ENCODE assay signal across 8 mouse cellular contexts in genomic region chr17:49562701-49563415, GRCm38 (mm10). TPM values are rescaled to one million over a fixed set of nuclear protein-coding genes. Genes with fewer than 3 reads are reported as not detected.
A peak's percentile ranks its signal among the peaks of the same experiment; 100 is the strongest.
DNase-seq lines count a peak whose midpoint lies in the region; ATAC-seq and TF ChIP-seq lines count a peak whose summit lies in the region.

No protein-coding gene starts in this region.

- WGBS in lung, embryonic 15.5 days: 7% methylated on average over 5 of the region's 5 CpGs
- WGBS in lung, postnatal 0 days: 17% methylated on average over 5 of the region's 5 CpGs

- peak; percentile 63 for DNase-seq in cerebellum, adult 9-10 months
- no peak for DNase-seq in cerebellum, adult 11 months
- DNase-seq in lung, postnatal 25 days (ENCODE audit: low spot score): no peak
- DNase-seq in lung, postnatal 0 days (ENCODE audit: low spot score): no peak
- no peak for DNase-seq in c-Kit-positive CD71-positive TER-119-positive erythroid progenitor cells, embryonic 14.5 days (ENCODE audit: low spot score)
- no peak for DNase-seq in T-cell, adult 2 months (ENCODE audit: low spot score)
- DNase-seq in urinary bladder, adult 2 months (ENCODE audit: low spot score): no peak

- peaks cover 41% of the 10 kb centered on the region for H3K4me1 ChIP-seq in lung, embryonic 15.5 days
- H3K4me1 ChIP-seq in lung, postnatal 0 days (ENCODE audit: insufficient read depth, low read depth, low read length): no peaks in the 10 kb centered on the region

- peak overlapping the region; percentile 81 for H3K27ac ChIP-seq in lung, embryonic 15.5 days
- peak overlapping the region; percentile 79 for H3K27ac ChIP-seq in lung, postnatal 0 days (ENCODE audit: low read length)

- H3K9me3 ChIP-seq in lung, embryonic 15.5 days: no peaks in the 10 kb centered on the region
- H3K9me3 ChIP-seq in lung, postnatal 0 days (ENCODE audit: low read length): no peaks in the 10 kb centered on the region

- peak overlapping the region; percentile 57 for H3K9ac ChIP-seq in lung, embryonic 15.5 days
- H3K9ac ChIP-seq in lung, postnatal 0 days (replicated peaks; ENCODE audit: low read depth): peak overlapping the region; percentile 1

- H3K36me3 ChIP-seq in lung, embryonic 15.5 days: no peaks in the 10 kb centered on the region
- no peaks in the 10 kb centered on the region for H3K36me3 ChIP-seq in lung, postnatal 0 days (ENCODE audit: insufficient read depth, low read length)

- ATAC-seq in lung, embryonic 15.5 days (ENCODE audit: borderline replicate concordance, extremely low read depth, low FRiP score, low TSS enrichment): peak; percentile 36; the same call in 1 of the 2 replicates
- 0 out of 2 replicates have a peak, but pooled peaks have one; percentile 8 for ATAC-seq in lung, postnatal 0 days

- no peak for TF ChIP-seq EP300 in lung, postnatal 0 days (IDR thresholded peaks at IDR 0.05)

- H3K4me3 ChIP-seq in lung, embryonic 15.5 days: peak overlapping the region; percentile 52
- peak overlapping the region; percentile 45 for H3K4me3 ChIP-seq in lung, postnatal 0 days (ENCODE audit: low read depth, low read length)

- TF ChIP-seq CTCF in lung, postnatal 0 days (IDR thresholded peaks at IDR 0.05): no peak

- peak overlapping the region; percentile 67 for H3K4me2 ChIP-seq in lung, embryonic 15.5 days
- peak overlapping the region; percentile 58 for H3K4me2 ChIP-seq in lung, postnatal 0 days (replicated peaks; ENCODE audit: low read depth, low read length)

- no peaks in the 10 kb centered on the region for H3K27me3 ChIP-seq in lung, embryonic 15.5 days
- H3K27me3 ChIP-seq in lung, postnatal 0 days (replicated peaks; ENCODE audit: insufficient read depth, low read length): no peaks in the 10 kb centered on the region

RNA-seq across cellular contexts. Expression of gene Daam2, which starts 1.3 kb away (rescaled TPM):
- polyA plus RNA-seq in lung, embryonic 15.5 days (2015; fragmentation: Nextera tagmentation; extraction: Ambion mirVana): 14.0 and 15.8 TPM in 2 replicates
- 4.6 and 6.6 TPM in 2 replicates for polyA plus RNA-seq in lung, postnatal 0 days (2015; fragmentation: Nextera tagmentation; extraction: Ambion mirVana)
- polyA plus RNA-seq in urinary bladder, adult 2 months (2012; rRNA removed): 6.5 and 9.2 TPM in 2 replicates

RNA-seq across cellular contexts. Expression of gene Kif6, which starts 52.1 kb away (rescaled TPM):
- 3.6 and 4.7 TPM in 2 replicates for polyA plus RNA-seq in lung, embryonic 15.5 days (2015; fragmentation: Nextera tagmentation; extraction: Ambion mirVana)
- 1.5 and 3.0 TPM in 2 replicates for polyA plus RNA-seq in lung, postnatal 0 days (2015; fragmentation: Nextera tagmentation; extraction: Ambion mirVana)
- 0.97 and 1.1 TPM in 2 replicates for polyA plus RNA-seq in urinary bladder, adult 2 months (2012; rRNA removed)
